Mouse (Mus musculus) fat pad, adult 2 months (tissue): Measurements from ENCODE around the gene Mark1.

ENCODE experiments used
- DNase-seq: peaks from one replicate; pipeline ENCODE4 v3.0.0-alpha.2; 2011; ENCODE audit warnings: low read depth, low spot score; ENCODE audit errors: extremely low read depth

The Mark1 gene

DNA sequence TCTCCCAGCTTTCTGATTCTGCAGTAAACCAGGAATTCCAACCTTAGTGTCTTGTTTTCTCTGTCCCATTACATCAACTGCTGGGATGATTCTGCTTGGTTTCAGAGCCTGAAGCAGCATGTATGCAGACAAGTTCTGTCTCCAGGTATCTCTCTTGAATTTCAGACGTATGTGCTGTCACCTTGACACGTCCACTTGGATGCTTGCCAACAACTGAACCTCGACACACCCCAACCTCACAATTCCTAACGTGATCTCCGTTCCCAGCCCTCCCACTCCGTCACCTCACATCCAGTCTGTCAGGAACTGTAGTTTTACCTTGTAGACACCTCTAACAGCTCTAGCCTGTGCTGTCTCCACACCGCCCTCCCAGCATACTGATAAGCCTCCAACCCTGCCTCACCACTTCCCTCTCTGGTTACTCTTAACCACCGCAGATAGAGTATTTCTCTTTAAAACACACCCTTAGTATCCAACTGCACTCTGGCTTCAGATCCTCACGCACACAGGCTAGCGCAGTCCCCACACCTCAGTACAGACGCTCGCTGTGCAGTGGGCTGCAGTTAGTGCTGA is 36.2 kb downstream of the Mark1 start:
- no peak for DNase-seq

DNA sequence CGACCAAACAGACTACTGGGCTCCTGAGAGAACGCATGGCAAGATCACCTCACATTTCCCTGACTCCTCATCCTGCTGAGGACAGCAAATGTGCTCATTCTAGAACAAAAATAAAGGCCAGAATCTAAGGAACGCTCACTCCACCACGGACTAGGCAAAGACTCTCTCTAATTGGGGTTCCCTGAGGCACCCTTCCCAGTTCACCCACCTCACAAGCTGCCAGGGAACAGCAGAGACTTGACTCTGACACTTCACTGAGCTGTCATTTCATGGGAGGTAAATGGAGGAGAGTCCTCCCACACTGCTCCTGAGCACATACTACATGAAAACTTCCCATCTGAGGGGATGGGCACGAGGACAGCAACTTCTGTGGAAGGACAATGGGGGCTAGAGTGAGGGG is 37.5 kb downstream of the Mark1 start:
- no peak for DNase-seq

DNA sequence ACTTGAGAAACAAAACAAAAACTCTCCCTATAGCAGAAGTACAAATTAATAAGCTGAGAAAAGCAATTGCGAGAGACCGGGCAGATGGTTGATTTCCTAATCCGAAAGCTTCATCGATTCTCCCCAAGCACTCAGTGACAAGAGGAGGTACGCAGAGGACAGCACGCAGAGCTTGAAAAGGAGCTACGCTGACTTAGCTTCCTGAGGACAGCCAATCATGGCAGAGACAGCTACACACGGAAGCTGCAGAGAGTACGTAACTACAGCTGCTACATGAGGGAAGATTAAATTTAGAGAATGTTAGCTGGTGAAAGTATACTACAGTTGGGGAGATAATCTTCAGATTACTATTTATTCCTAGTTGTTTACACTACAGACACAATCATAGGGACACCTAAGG is 40.6 kb downstream of the Mark1 start:
- no peak for DNase-seq

DNA sequence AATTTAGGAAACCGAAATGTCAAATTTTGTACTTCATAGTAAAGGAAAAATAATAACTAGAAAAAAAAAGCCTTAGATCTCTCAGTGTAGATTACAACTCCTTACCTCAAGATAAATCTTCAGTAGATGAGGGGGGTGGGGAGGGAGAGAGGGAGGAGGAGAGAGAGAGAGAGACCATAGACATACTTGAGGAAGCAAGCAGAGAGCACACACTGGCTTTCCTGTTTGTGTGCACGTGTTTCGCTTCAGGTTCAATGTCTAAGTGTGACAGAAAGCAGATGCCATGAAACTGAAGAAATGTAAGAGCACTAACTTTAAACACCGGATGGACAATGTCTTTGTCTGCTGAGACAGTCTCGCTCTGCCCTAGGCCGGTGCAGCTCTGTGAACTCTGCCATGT is 41.0 kb downstream of the Mark1 start:
- DNase-seq = no peak

DNA sequence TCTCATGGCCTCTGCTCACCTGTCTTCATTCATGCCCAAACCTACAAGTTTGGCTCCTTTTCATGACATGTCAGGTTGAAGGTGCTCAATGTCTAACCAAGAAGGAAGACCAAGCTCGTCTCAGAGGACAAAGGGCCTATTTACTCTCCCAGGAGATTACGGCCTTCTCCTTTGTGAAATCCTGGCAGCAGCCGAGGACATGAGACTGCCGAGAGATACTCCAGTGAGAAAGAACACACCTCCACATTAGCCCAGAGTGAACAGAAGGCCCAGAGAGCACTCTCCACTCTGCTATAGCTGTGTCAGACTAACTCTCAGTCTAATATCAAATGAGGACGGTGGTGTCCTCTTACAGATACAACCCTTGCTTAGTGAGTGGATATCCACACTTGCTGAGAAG is 47.6 kb downstream of the Mark1 start:
- no peak for DNase-seq

DNA sequence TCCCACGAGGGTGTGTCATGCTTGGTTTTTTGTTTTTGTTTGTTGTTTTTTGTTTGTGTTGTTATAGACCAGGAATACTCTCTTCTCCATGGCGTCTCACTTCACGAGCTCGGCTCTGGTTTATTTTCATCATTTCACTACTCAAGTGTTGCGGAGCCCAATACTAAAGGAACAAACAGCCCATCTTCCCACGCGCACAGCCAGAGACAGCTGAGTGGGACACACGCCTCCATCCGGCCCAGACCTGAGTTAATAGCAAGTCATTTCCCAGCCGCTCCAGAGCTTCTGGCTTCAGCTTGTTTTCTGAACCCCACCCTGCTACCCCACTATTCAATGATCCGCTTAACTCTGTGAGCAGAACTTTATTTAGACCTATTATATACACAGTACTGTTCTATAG is 48.3 kb downstream of the Mark1 start:
- no peak for DNase-seq

DNA sequence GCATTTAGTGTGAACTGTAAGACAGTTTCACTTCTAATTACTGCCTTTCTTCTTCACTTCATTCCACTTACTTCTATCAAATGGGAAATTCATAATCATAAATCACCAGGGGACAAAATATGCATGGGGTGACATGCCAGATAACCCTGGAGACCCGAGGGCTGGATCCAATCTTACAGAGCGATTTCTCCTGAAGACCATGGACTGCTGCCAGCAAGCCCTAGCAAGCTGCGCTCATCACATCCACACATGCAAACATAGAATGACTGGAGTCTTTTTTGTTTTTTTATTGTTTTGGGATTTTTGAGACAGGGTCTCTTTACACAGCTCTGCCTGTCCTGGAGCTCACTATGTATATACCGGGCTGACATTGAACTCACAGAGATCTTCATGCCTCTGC is 61.3 kb downstream of the Mark1 start:
- no peak for DNase-seq

DNA sequence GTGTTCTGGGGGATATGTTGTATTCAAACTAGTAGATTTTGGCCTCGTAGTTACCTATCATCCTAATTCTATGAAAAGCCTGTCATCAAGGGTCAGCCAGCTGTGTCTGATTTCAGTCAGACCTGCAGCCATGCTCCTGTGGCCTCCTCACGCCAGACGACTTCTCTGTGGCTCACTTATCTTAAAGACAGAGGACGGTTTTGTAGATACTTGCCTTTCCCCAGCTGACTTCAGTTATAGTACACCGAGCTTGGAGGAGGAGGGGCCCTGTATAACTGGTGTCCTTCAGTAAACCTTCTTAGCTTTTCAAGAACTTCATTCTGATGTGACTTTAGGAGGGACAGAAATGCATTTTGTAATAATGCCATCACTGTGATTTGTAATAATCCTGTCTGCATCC is 63.4 kb downstream of the Mark1 start:
- DNase-seq = no peak

DNA sequence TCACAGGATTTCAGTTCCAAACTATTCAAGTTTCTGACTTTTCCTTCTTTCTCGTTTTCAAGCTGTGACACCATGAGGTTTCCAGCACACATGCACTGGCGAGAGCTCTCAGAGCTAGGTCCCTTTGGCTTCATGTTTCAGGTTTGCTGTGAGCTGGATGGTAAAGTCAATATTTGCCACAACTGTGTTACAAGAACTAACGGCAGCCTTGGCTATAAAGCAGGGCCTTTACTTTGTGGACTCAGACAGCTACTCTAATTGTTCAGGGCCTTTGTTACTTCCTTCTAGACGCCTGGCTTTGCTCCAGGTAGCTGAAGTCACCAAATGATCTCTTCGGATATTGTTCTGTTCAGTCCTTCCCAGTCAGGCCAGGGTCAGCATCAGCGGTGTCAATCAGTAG is 63.9 kb downstream of the Mark1 start:
- no peak for DNase-seq

DNA sequence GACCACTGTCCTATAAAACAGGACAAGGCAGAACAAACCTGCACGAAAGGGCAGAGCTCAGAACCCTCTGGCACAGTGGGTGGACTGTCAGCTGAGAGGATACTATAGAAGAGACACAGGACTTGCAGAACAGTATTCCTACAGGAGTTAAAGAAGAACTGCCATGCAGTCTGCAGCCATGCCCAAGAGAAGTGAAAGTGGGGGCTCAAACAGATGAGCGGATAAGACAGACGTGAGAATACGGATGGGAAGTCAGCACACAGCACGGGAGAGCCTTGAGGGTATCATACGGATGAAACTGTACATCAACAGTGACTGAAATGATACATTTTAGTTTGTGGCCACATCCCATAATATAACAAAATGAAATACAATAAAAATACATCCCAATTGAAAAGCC is 68.3 kb downstream of the Mark1 start:
- no peak for DNase-seq

DNA sequence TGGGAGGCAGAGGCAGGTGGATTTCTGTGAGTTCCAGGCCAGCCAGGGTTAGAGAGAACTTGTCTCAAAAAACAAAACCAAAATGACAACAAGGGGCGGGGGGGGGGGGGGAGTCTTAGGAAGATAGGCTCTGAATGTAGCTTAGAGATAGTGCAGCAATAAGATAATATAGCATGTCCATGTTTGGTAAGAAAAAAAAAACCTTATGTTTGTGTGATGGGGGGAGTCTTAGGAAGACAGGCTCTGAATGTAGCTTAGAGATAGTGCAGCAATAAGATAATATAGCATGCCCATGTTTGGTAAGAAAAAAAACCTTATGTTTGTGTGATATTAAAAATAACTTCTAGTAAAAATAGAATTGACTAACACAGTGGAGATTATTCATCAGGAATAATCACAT is 71.0 kb downstream of the Mark1 start:
- DNase-seq = no peak

DNA sequence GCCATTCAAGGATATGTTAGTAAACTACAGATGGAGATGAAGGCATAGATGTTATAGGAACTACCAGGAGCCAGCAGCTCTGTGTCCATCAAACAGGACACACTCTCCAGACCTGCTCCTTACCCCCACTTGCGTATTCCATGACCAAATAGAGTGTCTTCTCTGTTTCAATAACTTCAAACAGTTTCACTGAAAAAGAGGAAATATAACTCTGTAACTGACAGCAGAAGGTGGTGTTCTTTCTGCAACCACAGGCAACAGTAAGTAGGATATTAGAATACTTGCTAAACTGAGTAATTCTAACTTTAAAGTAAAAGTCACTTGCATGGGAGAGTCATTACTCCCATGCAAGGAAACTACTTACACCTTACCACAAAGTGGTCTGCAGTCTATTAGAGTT is 71.5 kb downstream of the Mark1 start:
- no peak for DNase-seq

DNA sequence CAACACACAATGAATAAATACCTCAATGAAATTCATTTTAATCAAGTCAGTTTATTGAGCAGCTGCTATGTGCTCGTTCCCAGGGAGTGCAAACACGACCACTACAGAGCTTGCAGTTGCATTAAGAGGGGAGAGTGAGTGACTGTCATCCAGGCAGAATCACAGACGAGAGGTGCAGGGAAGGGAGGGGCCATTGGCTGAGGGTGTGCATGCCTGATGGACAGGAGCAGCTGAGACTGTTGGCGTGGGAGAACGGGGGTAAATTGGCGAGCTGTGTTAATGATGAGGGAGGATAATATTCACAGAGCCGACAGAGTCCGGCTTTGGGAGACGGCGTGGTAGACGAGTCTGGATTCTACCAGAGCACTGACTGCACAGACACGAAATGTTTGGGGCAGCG is 76.5 kb downstream of the Mark1 start:
- no peak for DNase-seq

DNA sequence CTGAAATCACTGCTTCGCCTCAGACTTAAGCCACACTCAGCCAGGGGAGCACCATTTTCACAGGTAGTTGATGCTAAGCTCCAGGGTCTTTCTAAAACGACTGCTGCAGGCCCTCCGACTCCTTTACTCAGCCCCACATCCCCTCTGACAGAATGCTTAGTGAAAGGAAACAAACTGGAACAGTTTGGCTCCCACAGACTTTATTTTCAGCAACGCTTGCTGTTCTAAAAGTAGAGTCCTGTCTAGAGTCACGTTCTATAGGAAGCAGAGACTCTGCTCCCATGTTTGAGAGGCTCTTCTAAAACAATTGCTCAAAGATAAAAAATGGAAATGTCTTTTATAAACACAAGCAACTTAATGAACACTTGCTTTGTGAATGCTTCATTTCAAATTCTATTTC is 79.3 kb downstream of the Mark1 start:
- no peak for DNase-seq

DNA sequence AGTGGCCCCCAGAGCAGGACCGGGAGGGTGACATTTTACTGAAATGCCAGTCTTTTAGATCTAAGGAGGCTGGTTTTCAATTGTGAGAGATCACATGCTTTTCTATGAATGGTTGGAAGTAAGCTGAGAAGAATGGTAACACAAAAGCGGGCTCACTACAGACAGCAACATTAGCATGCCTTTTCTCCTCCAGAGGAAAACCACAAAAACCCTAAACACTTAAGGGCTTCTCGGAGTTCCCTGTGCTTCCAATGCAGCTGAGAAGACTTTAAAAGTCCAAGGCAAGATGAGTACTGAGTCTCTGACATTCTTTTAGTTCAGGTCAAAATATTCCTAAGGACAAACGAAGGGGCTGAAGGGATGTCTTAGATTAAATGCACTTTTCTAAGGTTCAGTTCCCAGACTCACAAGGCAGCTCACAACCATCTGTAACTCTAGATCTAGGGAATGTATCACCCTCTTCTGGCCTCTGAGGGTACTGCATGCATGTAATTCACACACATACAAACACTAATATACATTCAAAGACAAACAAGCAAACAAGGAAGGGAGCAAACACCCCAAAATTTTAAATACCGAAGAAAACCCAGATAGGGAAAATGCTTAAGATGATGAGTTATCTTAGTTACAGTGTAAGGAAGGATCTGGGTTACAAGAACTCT is 81.0 kb downstream of the Mark1 start:
- DNase-seq = no peak

DNA sequence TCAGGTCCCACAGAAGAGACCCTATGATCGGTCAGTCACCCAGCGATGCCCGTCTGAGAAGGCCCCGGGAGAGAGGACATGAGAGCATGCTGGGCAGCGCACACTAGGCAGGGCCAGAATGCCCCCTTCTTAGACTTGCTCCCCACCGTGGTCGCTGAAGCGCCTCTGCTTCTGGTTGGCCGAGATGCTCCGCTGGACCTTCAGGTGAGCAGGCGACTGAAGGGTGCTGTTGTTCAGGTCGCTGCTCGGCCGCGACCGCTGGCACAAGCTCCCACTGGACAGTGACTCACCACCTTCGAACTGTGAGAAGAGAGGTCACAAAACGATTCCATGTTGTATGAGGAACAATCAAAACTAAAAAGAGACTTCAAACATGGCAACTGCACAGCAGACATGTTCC is 87.0 kb downstream of the Mark1 start:
- no peak for DNase-seq

DNA sequence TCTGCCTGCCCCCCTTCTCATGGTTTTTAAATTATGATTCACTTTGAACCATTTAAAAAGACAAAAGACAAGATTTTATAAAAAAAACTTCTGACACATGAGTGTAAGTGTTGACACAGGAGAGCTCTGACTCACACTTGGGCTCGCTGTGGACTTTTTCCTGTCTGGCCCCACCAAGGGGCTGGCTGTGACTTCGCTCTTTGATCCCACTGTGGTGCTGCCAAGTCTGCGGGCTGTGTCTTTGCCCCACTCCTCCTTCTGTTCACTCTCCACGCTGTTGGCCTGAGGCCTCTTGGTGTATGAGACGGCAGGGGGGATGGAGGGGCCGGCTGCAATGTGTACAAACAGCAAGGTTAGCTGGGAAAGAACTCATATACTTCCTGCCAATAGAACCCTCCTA is 87.5 kb downstream of the Mark1 start:
- DNase-seq = no peak

DNA sequence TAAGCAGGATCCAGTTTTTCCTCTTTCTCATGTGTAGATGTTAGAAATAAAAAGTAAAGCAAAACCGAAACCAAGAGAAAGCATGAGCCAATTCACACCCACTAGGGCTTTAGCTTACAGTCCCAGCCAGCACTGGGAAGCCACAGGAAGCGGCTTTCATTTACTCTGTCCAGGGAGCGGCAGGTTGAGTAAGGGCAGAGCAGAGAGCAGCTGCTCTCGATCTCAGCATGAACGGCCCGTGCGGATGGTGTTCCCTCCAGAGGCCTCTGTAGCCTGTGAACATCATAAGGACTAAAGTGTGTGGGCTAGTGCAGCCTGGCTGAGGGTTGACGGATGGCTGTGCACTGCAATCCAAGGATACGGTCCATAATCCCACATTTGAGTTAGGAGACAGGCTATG is 90.8 kb downstream of the Mark1 start:
- DNase-seq = no peak

DNA sequence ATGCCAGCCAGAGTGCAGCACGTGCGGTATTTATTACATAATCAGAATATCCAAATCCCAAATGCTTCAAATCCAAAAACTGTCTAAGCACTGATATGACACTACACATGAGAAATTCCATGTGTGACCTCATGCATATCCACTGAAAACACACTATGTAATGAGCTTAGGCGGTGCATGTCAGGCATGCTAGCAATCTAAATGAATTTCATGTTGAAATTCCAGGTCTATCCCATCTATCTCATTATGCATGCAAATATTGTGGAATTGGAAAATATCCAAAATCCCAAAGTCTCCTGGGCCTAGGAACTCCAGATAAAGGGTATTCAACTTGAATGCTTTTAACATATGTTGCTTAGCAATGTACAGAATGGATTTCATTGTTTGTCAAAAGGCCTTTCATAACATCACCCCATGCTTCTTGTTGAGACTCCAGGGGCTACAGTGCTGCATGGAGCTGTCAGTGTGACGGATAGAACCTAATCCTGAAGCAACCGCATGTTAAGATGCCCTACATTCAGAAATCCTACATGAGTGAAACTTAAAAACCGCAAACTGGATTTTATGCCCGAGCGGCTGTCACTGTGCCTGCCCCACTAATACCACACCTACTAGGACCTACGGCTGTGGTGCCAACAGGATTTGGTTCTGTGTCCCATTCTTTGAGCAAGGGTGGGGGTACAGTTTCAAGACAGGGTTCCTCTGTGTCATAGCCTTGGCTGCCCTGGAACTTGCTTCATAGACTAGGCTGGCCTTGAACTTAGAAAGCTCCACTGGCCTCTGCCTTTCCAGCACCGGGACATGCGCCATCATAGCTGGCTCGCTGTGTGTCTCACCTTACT is 93.2 kb downstream of the Mark1 start:
- no peak for DNase-seq

DNA sequence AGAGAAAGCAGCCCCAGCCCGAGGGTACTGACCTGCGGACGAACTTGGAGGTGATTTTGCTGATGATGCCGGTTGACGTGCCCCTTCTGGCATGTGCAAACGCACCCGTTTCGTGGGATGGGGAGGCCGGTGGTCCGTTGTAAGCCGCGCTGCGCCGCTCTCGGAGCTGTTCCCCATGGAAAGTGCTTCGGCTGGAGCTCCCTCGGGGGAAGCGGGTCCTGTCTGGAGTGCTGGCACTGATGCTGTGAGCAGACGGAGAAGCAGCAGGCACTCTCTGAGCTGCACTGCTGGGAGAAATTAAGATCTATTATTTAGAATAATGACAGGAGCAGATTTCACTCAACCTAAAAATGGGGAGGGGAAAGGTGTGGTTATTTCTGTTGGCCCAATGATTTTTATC is 94.0 kb downstream of the Mark1 start:
- DNase-seq = no peak

DNA sequence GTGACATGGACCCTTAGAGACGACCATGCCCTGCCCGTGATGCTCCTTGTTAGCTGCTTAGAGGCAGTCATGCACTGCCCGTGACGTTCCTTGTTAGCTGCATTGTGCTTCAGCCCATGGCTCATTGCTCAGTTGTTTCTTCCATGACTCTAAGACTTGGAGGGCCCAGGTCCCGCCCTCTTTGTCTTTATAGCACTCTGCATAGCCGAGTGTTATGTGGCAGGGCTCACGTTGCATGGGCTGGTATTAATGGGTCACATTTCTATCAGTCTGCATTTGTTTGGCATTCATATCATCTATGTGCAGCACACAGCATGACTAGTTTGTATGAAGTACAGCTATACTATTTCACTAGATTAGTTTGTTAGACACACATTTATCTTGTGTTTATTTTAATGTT is 95.7 kb downstream of the Mark1 start:
- DNase-seq = no peak

DNA sequence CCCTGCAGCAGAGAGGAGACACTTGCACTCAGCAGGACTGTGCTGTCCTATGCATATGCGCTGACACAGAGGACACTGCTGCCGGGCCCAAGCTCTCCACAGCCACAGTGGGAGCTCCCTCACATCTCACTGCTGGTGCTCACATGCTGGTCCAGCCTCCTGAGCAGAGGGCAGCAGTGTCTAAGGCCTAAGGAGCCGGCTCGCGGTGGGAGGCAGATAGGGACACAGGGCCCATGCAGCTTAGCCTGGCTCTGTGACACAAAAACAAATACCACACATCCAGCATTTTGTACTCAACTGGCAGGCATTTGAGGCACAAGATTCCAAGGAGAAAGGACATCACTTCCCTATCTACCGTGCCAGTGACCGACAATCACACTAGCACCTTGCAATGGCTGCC is 96.5 kb downstream of the Mark1 start:
- DNase-seq = no peak

DNA sequence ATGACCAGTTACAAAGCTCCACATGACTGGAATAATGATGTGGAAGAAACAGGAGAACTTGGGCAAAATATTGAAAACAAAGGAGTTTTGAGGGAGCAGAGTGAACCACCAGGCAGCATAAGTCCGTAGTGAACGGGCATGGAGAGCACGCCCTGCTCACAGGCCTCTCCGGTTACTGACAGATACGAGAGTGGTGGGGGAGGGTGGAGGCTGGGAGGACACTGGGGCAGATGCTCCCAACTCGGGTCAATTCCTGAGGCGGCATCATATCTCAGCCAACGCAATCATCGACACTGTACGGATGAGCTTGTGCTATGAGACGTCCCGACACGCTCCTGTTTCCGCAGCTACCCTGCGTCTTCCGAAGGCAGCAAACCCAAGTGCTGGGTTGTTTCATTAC is 102.0 kb downstream of the Mark1 start:
- no peak for DNase-seq
